Mouse (Mus musculus): Measurements from ENCODE around the gene Hsd3b7. TPM values are rescaled to one million over a fixed set of nuclear protein-coding genes. Genes with fewer than 3 reads are reported as not detected.
"Not testable (repeated sequence)": the region's sequence is repeated elsewhere in the genome, so short reads cannot be mapped to it uniquely, and the experiment has no call there.

Hsd3b7 gene
- total RNA-seq, 2 experiments from 2014 or later = 15.9 to 16.1 TPM

GRCm38 (mm10) chr7:127814241-127814921, 14.0 kb downstream of the Hsd3b7 start:
- intact Hi-C loops (cut with DNase I) = loop anchor here (2.0 kb wide), 1 partner anchor 28 kb away; no protein-coding TSS in a partner anchor
- DNase-seq = peak; percentile 90 to 92

GRCm38 (mm10) chr7:127815116-127815665, 14.8 kb downstream of the Hsd3b7 start:
- DNase-seq = no peak
- intact Hi-C loops (cut with DNase I) = loop anchor here (2.0 kb wide), 1 partner anchor 28 kb away; no protein-coding TSS in a partner anchor

- intact Hi-C loops (cut with DNase I) = loop anchor here (1.0 to 2.0 kb wide), 2 partner anchors 16 to 27 kb away; partner anchors contain the start of gene Hsd3b7
These were observed 15.8 kb downstream of the Hsd3b7 start for GRCm38 (mm10) chr7:127815954-127816821.

GRCm38 (mm10) chr7:127817053-127817452, 16.6 kb downstream of the Hsd3b7 start:
- DNase-seq = no peak
- intact Hi-C loops (cut with DNase I) = no loop called here

More at GRCm38 (mm10) chr7:127815954-127816821, 15.8 kb downstream of the Hsd3b7 start:
- peak; percentile 69 to 71 for DNase-seq

- DNase-seq = no peak
- intact Hi-C loops (cut with DNase I) = no loop called here
These were observed 17.4 kb downstream of the Hsd3b7 start for GRCm38 (mm10) chr7:127817776-127818175.

- no peak for DNase-seq
- intact Hi-C loops (cut with DNase I) = no loop called here
These were observed 20.6 kb downstream of the Hsd3b7 start for GRCm38 (mm10) chr7:127820836-127821509.

GRCm38 (mm10) chr7:127822494-127822893, 22.1 kb downstream of the Hsd3b7 start:
- intact Hi-C loops (cut with DNase I) = no loop called here
- DNase-seq = no peak

GRCm38 (mm10) chr7:127823236-127824171, 23.1 kb downstream of the Hsd3b7 start:
- intact Hi-C loops (cut with DNase I) = no loop called here

GRCm38 (mm10) chr7:127824176-127824871, 23.9 kb downstream of the Hsd3b7 start, which contains the start of the genes Stx4a and Stx1b:
TSS of gene Stx4a (plus strand) at chr7:127824294.
TSS of gene Stx1b (minus strand) at chr7:127824549.
- intact Hi-C loops (cut with DNase I) = no loop called here
- peak; percentile 20 to 38 for DNase-seq

More at GRCm38 (mm10) chr7:127823236-127824171, 23.1 kb downstream of the Hsd3b7 start:
- DNase-seq = no peak

GRCm38 (mm10) chr7:127835550-127835949, 35.1 kb downstream of the Hsd3b7 start:
- intact Hi-C loops (cut with DNase I) = no loop called here
- no peak for DNase-seq

- DNase-seq = no peak
- intact Hi-C loops (cut with DNase I) = no loop called here
These were observed 37.1 kb downstream of the Hsd3b7 start for GRCm38 (mm10) chr7:127837473-127837872.

- DNase-seq; intact Hi-C loops (cut with DNase I): not testable (repeated sequence)
These were observed 37.5 kb downstream of the Hsd3b7 start for GRCm38 (mm10) chr7:127837878-127838277.

- intact Hi-C loops (cut with DNase I) = loop anchor here (2.0 to 5.0 kb wide), 2 partner anchors 39 to 63 kb away; partner anchors contain the start of genes Hsd3b7 and Setd1a
- not testable (repeated sequence) for DNase-seq
These were observed 39.6 kb downstream of the Hsd3b7 start for GRCm38 (mm10) chr7:127840031-127840430.

GRCm38 (mm10) chr7:127840886-127841285, 40.5 kb downstream of the Hsd3b7 start:
- intact Hi-C loops (cut with DNase I) = loop anchor here (2.0 to 5.0 kb wide), 2 partner anchors 40 to 64 kb away; partner anchors contain the start of genes Hsd3b7 and Setd1a
- DNase-seq = no peak

- DNase-seq = peak; percentile 96
- intact Hi-C loops (cut with DNase I) = loop anchor here (2.0 to 5.0 kb wide), 2 partner anchors 41 to 64 kb away; partner anchors contain the start of genes Hsd3b7 and Setd1a
These were observed 41.1 kb downstream of the Hsd3b7 start for GRCm38 (mm10) chr7:127841340-127842000.

- intact Hi-C loops (cut with DNase I) = loop anchor here (2.0 to 5.0 kb wide), 3 partner anchors 27 to 65 kb away; partner anchors contain the start of gene Setd1a
These were observed 41.8 kb downstream of the Hsd3b7 start for GRCm38 (mm10) chr7:127842001-127842718.

More at GRCm38 (mm10) chr7:127842001-127842718, 41.8 kb downstream of the Hsd3b7 start:
- DNase-seq = peak; percentile 84 to 88
